Mouse (Mus musculus) neural tube, embryonic 13.5 days (tissue): ENCODE measurements around the gene Fgfr2. TPM values are rescaled to one million over a fixed set of nuclear protein-coding genes. Genes with fewer than 3 reads are reported as not detected.
A peak's percentile ranks its signal among the peaks of the same experiment; 100 is the strongest.

Source experiments
- ATAC-seq: fragments of 200-750 bp; cut with Nextera tagmentation; 2 replicates; pipeline ENCODE4 v1.8.0; 2017; ENCODE audit warnings: low read depth, mild to moderate bottlenecking, moderate TSS enrichment, moderate library complexity
- H3K27ac ChIP-seq: fragments of 300-500 bp; sonication (generic); replicated peaks from 2 replicates; pipeline ENCODE4 v1.5.1; 2015; ENCODE audit warnings: moderate library complexity, mild to moderate bottlenecking, inconsistent platforms
- H3K27me3 ChIP-seq: fragments of 300-500 bp; sonication (generic); 2 replicates; pipeline ENCODE4 v1.6.1; 2015; ENCODE audit warnings: mild to moderate bottlenecking, inconsistent platforms
- H3K36me3 ChIP-seq: fragments of 300-500 bp; sonication (generic); 2 replicates; pipeline ENCODE4 v1.6.1; 2015; ENCODE audit warnings: mild to moderate bottlenecking, inconsistent platforms
- H3K4me1 ChIP-seq: fragments of 300-500 bp; sonication (generic); replicated peaks from 2 replicates; pipeline ENCODE4 v1.6.1; 2015; ENCODE audit warnings: inconsistent platforms
- H3K4me2 ChIP-seq: fragments of 300-500 bp; sonication (generic); 2 replicates; pipeline ENCODE4 v1.6.1; 2015; ENCODE audit warnings: inconsistent platforms, mild to moderate bottlenecking, moderate library complexity
- H3K4me3 ChIP-seq: fragments of 300-500 bp; sonication (generic); 2 replicates; pipeline ENCODE4 v1.5.1; 2015; ENCODE audit warnings: mild to moderate bottlenecking, inconsistent platforms
- H3K9ac ChIP-seq: fragments of 300-500 bp; sonication (generic); 2 replicates; pipeline ENCODE4 v1.6.1; 2015; ENCODE audit warnings: moderate library complexity, mild to moderate bottlenecking, inconsistent platforms
- H3K9me3 ChIP-seq: fragments of 300-500 bp; sonication (generic); 2 replicates; pipeline ENCODE4 v1.6.1; 2016; ENCODE audit warnings: inconsistent platforms
- WGBS: fragments of 180-500 bp; shearing (Covaris S2); methylation state at CpG from one replicate; pipeline ENCODE4 v1.1.7; 2015; 5-methylcytosine and 5-hydroxymethylcytosine counted together
- polyA plus RNA-seq: library from polyadenylated mRNA; unstranded; fragments of >200 nt; fragmentation: Nextera tagmentation; extraction: Ambion mirVana; gene quantifications from 2 replicates; pipeline ENCODE4 v1.2.1, GENCODE M21; 2015

The Fgfr2 gene
- polyA plus RNA-seq, 1 experiment from 2014 or later = 22.9 TPM

DNA sequence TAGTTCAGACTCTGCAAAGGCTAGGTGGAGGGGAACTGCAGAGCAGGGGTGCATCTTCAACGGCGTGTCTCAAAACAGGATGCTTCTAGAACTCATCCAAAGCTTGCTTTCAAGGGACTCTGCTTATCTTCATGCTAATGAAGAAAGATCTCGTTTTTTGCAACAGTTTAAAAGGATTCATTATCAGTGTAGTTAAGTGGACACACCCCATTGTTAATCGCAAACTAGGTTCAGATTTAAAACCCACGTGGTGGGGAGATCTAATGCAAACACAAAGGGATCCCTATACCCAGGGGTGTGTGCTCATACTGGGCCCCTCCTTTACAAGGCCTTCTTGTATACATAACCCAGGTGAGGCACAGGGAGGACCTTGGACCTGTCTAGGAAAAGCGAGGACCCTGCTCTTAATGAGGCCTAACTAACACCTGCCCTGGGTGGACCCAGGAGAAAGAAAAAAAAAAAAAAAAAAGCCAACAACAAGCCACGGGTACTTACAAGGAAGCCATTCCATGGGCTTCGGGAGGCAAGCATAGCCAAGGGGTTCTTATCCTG lies 93.6 kb downstream of the Fgfr2 start:
- ATAC-seq = no peak
- Histone ChIP-seq H3K4me2 (no peak overlapping the region), H3K27ac (no peak overlapping the region), H3K36me3 (no peaks in the 10 kb centered on the region), H3K4me3 (no peak overlapping the region), H3K4me1 (peaks cover 57% of the 10 kb centered on the region), H3K9me3 (no peaks in the 10 kb centered on the region), H3K27me3 (no peaks in the 10 kb centered on the region), H3K9ac (no peak overlapping the region)
- WGBS = 80% methylated on average over 8 of the region's 8 CpGs

- Histone ChIP-seq H3K27ac (no peak overlapping the region), H3K27me3 (no peaks in the 10 kb centered on the region), H3K9ac (no peak overlapping the region), H3K4me2 (no peak overlapping the region), H3K36me3 (no peaks in the 10 kb centered on the region), H3K4me3 (no peak overlapping the region), H3K9me3 (no peaks in the 10 kb centered on the region), H3K4me1 (peaks cover 53% of the 10 kb centered on the region)
- no peak for ATAC-seq
- 89% methylated on average over 8 of the region's 8 CpGs for WGBS
These were observed 94.1 kb downstream of the Fgfr2 start for GRCm38 (mm10) chr7:133029004-133029403.

- no peaks in the 10 kb centered on the region for H3K36me3 ChIP-seq
- no peak overlapping the region for H3K27ac ChIP-seq
- no peak overlapping the region for H3K4me3 ChIP-seq
- no peak for ATAC-seq
- peaks cover 42% of the 10 kb centered on the region for H3K4me1 ChIP-seq
- whole genome bisulfite sequencing = 83% methylated on average over 4 of the region's 4 CpGs
- H3K27me3 ChIP-seq = no peaks in the 10 kb centered on the region
- H3K4me2 ChIP-seq = no peak overlapping the region
- H3K9me3 ChIP-seq = no peaks in the 10 kb centered on the region
- H3K9ac ChIP-seq = no peak overlapping the region
These were observed 95.2 kb downstream of the Fgfr2 start for GRCm38 (mm10) chr7:133027930-133028329.

- Histone ChIP-seq H3K27me3 (no peaks in the 10 kb centered on the region), H3K4me3 (no peak overlapping the region), H3K4me2 (no peak overlapping the region), H3K9me3 (no peaks in the 10 kb centered on the region), H3K4me1 (peaks cover 57% of the 10 kb centered on the region), H3K27ac (no peak overlapping the region), H3K36me3 (no peaks in the 10 kb centered on the region), H3K9ac (no peak overlapping the region)
- ATAC-seq = no peak
- 63% methylated on average over 1 of the region's 1 CpGs for WGBS
These were observed 98.5 kb downstream of the Fgfr2 start for GRCm38 (mm10) chr7:133024694-133025093.

- H3K36me3 ChIP-seq = no peaks in the 10 kb centered on the region
- H3K27me3 ChIP-seq = no peaks in the 10 kb centered on the region
- ATAC-seq = no peak
- H3K4me2 ChIP-seq = no peak overlapping the region
- 40% methylated on average over 6 of the region's 6 CpGs for WGBS
- H3K4me1 ChIP-seq = peaks cover 55% of the 10 kb centered on the region
- H3K9me3 ChIP-seq = no peaks in the 10 kb centered on the region
- no peak overlapping the region for H3K9ac ChIP-seq
- no peak overlapping the region for H3K4me3 ChIP-seq
- H3K27ac ChIP-seq = 0 out of 2 replicates have a peak overlapping the region, but pooled peaks have one; percentile 18
These were observed 103.6 kb downstream of the Fgfr2 start for GRCm38 (mm10) chr7:133019481-133020020.

DNA sequence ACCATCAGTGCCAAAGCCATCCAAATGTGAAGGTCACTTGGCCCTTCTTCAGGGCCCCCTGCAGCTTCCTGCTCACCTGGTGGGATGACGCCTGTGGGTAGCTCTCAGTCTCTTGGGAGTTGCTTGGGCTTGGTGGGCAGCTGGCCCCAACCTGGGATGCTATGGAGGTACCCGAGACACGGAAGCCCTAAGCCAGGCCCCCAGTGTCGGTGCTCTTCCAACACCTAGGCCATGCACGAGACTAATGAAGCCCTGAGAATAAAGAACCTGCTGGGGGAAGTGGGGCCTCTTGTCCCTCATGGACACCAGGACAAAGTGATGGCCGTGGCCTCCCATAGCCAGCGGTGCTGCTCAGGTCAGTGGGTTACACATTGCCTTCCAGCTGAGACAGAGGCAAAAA lies 104.2 kb downstream of the Fgfr2 start:
- no peaks in the 10 kb centered on the region for H3K36me3 ChIP-seq
- no peaks in the 10 kb centered on the region for H3K9me3 ChIP-seq
- no peak overlapping the region for H3K4me3 ChIP-seq
- ATAC-seq = no peak
- H3K4me1 ChIP-seq = peaks cover 60% of the 10 kb centered on the region
- no peak overlapping the region for H3K9ac ChIP-seq
- 77% methylated on average over 7 of the region's 7 CpGs for whole genome bisulfite sequencing
- H3K4me2 ChIP-seq = no peak overlapping the region
- H3K27me3 ChIP-seq = no peaks in the 10 kb centered on the region
- H3K27ac ChIP-seq = 0 out of 2 replicates have a peak overlapping the region, but pooled peaks have one; percentile 18

GRCm38 (mm10) chr7:133015416-133016070 lies 107.6 kb downstream of the Fgfr2 start:
- Histone ChIP-seq H3K27ac (peak overlapping the region; percentile 81), H3K4me2 (peak overlapping the region; percentile 21; the same call in 1 of the 2 replicates), H3K27me3 (no peaks in the 10 kb centered on the region), H3K4me1 (peaks cover 82% of the 10 kb centered on the region), H3K4me3 (no peak overlapping the region), H3K9ac (0 out of 2 replicates have a peak overlapping the region, but pooled peaks have one; percentile 27), H3K9me3 (no peaks in the 10 kb centered on the region), H3K36me3 (no peaks in the 10 kb centered on the region)
- ATAC-seq = no peak
- 39% methylated on average over 7 of the region's 7 CpGs for WGBS

- 0 out of 2 replicates have a peak overlapping the region, but pooled peaks have one; percentile 27 for H3K9ac ChIP-seq
- no peak overlapping the region for H3K4me2 ChIP-seq
- peaks cover 82% of the 10 kb centered on the region for H3K4me1 ChIP-seq
- no peak for ATAC-seq
- no peak overlapping the region for H3K4me3 ChIP-seq
- H3K27ac ChIP-seq = peak overlapping the region; percentile 81
- no peaks in the 10 kb centered on the region for H3K27me3 ChIP-seq
- no peaks in the 10 kb centered on the region for H3K36me3 ChIP-seq
- H3K9me3 ChIP-seq = no peaks in the 10 kb centered on the region
- 93% methylated on average over 14 of the region's 14 CpGs for WGBS
These were observed 108.5 kb downstream of the Fgfr2 start for GRCm38 (mm10) chr7:133014631-133015030.

- Histone ChIP-seq H3K9ac (no peak overlapping the region), H3K4me1 (peaks cover 82% of the 10 kb centered on the region), H3K27me3 (no peaks in the 10 kb centered on the region), H3K9me3 (no peaks in the 10 kb centered on the region), H3K4me3 (no peak overlapping the region), H3K27ac (0 out of 2 replicates have a peak overlapping the region, but pooled peaks have one; percentile 81), H3K36me3 (no peaks in the 10 kb centered on the region), H3K4me2 (no peak overlapping the region)
- 91% methylated on average over 10 of the region's 10 CpGs for WGBS
- no peak for ATAC-seq
These were observed 109.2 kb downstream of the Fgfr2 start for GRCm38 (mm10) chr7:133013923-133014322.

DNA sequence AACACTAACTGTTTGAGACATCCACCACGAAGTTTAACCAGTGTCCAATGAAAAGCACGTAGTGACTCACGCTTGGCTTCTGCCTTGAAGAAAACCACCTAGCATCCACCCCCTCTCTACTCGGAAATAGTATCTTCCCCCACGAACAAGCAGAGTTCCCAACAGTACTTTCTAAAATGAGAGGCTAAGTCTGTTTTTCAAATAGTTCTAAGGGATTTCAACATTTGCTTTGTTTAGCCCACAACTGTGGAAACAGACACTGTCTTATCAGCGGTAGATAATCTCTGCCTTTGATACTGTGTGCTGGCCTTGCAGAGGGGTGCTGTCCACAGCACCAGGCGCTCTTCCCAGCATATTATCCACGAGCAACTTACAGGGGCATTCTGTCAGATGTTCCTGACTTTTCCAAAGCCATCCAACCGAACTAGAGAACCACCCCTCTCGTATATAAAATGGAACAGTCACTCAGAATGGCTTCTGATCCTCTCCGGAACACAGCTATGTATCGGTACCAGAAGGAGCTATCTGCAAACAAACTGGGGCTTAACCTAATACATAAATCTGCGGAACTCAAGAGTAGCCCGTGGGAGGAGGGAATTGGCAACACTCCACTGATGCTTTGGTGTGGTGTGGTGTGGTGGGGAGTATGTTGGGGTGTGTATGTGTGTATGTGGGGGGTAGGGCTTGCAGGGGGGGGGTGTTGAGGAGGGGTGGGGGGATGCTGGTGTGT lies 110.3 kb downstream of the Fgfr2 start:
- peak overlapping the region; percentile 34 for H3K27ac ChIP-seq
- no peak overlapping the region for H3K4me2 ChIP-seq
- 75% methylated on average over 14 of the region's 14 CpGs for WGBS

DNA sequence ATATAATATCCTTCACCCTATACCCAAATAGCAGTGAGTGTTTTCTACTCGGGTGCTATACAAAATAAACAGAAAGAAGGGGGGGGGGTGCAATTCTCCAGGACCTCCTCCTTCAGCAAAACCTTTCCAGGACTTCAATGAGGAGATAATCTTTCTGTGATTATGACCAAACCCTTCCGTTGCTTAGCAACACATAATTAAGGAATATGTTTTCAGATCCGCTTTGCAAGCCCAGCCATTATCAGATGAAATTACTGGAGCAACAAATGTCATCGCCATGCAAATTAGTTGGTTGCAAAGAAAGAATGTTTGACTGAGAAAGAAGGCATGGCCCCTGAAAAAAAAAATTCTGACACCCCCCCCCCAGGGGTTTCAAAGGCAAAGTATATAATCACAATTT lies 111.5 kb downstream of the Fgfr2 start:
- ATAC-seq = no peak
- Histone ChIP-seq H3K36me3 (no peaks in the 10 kb centered on the region), H3K27ac (peak overlapping the region; percentile 90), H3K4me2 (peak overlapping the region; percentile 41), H3K4me1 (peaks cover 98% of the 10 kb centered on the region), H3K4me3 (no peak overlapping the region), H3K9me3 (no peaks in the 10 kb centered on the region), H3K27me3 (no peaks in the 10 kb centered on the region), H3K9ac (no peak overlapping the region)
- 35% methylated on average over 4 of the region's 4 CpGs for WGBS

More for the DNA sequence above, 110.3 kb downstream of the Fgfr2 start:
- no peaks in the 10 kb centered on the region for H3K27me3 ChIP-seq
- no peak overlapping the region for H3K4me3 ChIP-seq
- H3K9ac ChIP-seq = no peak overlapping the region
- H3K9me3 ChIP-seq = no peaks in the 10 kb centered on the region
- ATAC-seq = no peak
- peaks cover 88% of the 10 kb centered on the region for H3K4me1 ChIP-seq
- no peaks in the 10 kb centered on the region for H3K36me3 ChIP-seq

DNA sequence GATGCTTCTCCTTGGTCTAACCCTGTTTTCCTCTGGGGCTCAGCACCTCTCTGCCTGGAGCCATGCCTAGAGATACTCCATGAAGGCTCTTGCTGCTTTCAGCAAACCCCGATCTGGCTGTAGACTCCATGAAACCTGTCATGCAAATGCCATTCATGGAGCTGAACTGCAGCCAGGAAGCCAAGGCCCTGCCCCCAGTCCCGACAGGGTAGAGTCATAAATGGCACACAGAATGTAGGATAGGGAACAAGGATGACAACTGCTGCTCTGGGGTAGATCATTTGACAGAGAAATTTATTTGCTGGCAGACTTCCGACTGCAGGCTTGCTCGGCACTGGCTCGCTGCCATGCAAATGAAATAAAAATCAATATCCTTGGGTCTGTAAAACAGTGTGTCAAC lies 112.0 kb downstream of the Fgfr2 start:
- peak; percentile 62 for ATAC-seq

More for the DNA sequence above, 112.0 kb downstream of the Fgfr2 start:
- H3K27ac ChIP-seq = peak overlapping the region; percentile 90
- H3K9ac ChIP-seq = no peak overlapping the region; the same call in 1 of the 2 replicates
- peaks cover 98% of the 10 kb centered on the region for H3K4me1 ChIP-seq
- no peak overlapping the region for H3K4me3 ChIP-seq
- 23% methylated on average over 5 of the region's 5 CpGs for WGBS
- no peaks in the 10 kb centered on the region for H3K27me3 ChIP-seq
- H3K4me2 ChIP-seq = peak overlapping the region; percentile 41
- H3K36me3 ChIP-seq = no peaks in the 10 kb centered on the region
- H3K9me3 ChIP-seq = no peaks in the 10 kb centered on the region
